Mouse (Mus musculus): ENCODE results near the gene Barx1.
A peak's percentile ranks its signal among the peaks of the same experiment; 100 is the strongest.

Barx1 gene

GRCm38 (mm10) chr13:48662431-48663143 is at the start of gene Barx1:
Barx1 (plus strand) TSS chr13:48662998.
- DNase-seq (ENCODE audit: low spot score in 2 of 2), result no peak

- no peak for DNase-seq (ENCODE audit: low spot score in 2 of 2)
These were observed 48.3 kb upstream of the Barx1 start for GRCm38 (mm10) chr13:48614525-48614924.

- no peak for DNase-seq (ENCODE audit: low spot score in 2 of 2)
These were observed 45.0 kb upstream of the Barx1 start for GRCm38 (mm10) chr13:48617774-48618173.

DNA sequence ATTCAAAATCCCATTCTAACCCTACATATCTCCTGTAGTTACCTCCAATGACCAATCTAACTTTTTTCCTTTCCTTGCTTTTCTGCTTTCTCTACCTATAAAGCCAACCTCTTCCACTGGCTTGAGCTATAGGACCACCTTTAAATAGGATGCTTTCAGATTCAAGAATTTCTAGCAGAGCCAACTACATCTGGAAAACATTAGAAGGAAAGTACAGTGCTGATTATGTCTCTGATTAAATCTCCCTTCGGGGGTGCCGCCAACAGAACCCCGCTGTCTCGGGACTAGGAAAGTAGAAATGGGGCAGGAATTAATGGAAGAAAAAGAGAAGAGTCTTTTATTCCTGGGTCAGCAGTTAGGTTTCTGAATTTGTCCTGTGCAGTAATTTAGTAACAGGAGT is 43.9 kb upstream of the Barx1 start:
- DNase-seq (ENCODE audit: low spot score in 2 of 2), result no peak

DNA sequence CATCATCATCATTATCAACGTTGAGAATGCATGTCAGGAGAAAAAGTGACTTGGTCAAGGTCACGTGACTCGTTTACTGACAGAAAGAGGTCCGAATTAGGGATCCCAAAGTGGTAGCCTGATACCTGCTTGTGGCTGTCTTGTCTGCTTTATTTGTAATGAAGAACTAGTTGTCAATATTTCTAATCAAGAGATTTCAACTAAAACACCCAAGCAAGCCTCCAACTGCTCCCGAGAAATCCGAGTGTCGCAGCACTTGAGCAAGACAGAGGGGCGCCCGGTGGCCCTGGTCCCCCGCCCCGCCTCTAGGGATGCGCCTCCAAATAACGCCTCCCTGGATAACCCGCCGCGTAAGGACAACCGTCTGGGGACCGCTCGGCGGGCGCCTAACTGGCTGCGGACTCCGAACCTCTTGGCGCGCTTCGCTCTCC is 37.8 kb upstream of the Barx1 start:
- DNase-seq (ENCODE audit: low spot score in 2 of 2), result no peak

- DNase-seq (ENCODE audit: low spot score in 2 of 2), result peak; percentile 93 to 96
These were observed 37.2 kb upstream of the Barx1 start, which contains the start of gene Ptpdc1 for GRCm38 (mm10) chr13:48625433-48626184. Ptpdc1 (minus strand) TSS chr13:48625664.

DNA sequence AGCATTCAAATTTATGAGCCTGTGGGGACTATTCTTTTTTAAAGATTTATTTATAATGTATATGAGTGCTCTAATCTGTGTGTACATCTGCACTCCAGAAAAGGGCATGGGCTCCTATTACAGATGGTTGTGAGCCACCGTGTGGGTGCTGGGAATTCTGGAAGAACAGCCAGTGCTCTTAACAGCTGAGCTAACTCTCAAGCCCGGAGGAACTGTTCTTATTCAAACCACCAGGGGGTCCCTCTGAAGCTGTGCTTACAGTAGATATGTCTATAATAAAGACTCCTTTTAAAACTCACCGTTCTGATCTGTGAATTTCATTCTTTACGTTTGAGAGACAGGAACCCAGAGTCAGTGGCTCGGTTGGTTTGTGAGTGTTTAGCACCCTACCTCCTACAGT is 31.1 kb upstream of the Barx1 start:
- DNase-seq (ENCODE audit: low spot score in 2 of 2), result no peak

- DNase-seq (ENCODE audit: low spot score in 2 of 2), result no peak
These were observed 25.1 kb upstream of the Barx1 start for GRCm38 (mm10) chr13:48637706-48638105.

DNA sequence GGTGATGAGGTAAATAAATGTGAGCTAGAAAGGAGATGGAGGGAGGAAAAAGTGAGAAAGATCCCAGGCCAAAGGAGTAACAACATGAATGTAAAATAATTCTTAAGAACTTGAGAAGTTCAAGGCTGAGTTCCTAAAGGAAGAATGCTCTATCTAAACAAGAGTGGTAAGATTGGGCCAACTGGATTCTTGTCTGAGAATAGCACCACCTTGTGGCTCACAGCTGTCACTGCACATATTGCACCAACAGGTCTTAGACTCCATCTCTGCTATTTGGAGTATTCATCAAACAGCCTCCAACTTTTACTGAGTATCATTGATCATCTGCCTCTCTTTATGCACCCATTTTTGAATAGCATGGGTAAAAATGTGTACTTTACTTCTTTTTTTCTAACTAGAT is 23.2 kb upstream of the Barx1 start:
- DNase-seq (ENCODE audit: low spot score in 2 of 2), result peak in 1 of 2 experiments; percentile 57

DNA sequence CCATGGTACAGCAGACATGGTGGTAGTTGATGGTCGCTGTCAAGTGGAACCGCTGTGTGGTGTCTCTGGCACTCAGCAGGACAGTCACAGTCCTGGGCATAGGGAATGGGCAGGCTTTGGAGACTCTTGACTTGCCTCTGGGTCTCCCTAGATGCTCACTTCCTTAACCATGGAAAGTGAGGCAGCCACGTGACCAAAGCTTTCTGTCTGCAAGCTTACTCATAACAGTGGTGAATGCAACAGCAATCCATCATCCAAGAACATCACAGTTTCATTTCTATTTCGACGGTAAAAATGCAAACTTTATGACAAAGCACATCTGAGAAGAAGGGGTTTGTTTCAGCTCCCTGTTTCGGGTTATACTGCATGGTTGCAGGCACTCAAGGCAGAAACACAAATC is 19.7 kb upstream of the Barx1 start:
- DNase-seq (ENCODE audit: low spot score in 2 of 2), result no peak

GRCm38 (mm10) chr13:48643991-48644390 is 18.8 kb upstream of the Barx1 start:
- no peak for DNase-seq (ENCODE audit: low spot score in 2 of 2)

DNA sequence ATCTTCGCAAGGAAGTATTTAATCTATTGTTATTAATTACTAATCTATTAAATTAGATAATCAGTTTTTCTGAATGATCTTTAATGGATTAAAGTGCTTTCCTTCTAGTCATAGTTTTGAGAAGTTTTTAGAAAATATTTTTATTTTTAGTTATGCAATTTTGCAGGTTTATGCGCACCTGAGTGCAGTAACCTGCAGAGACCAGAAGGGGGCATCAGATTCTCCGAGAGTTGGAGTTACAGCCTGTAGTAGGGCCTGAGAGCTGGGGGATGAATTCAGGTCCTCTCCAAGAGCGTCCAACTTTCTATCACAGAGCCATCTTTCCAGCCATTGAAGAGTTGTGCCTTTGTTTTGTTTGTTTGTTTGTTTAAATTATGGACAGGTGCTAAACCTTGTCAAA is 16.1 kb upstream of the Barx1 start:
- no peak for DNase-seq (ENCODE audit: low spot score in 2 of 2)

- peak in 1 of 2 experiments; percentile 12 for DNase-seq (ENCODE audit: low spot score in 2 of 2)
These were observed 12.2 kb upstream of the Barx1 start for GRCm38 (mm10) chr13:48650615-48651014.

DNA sequence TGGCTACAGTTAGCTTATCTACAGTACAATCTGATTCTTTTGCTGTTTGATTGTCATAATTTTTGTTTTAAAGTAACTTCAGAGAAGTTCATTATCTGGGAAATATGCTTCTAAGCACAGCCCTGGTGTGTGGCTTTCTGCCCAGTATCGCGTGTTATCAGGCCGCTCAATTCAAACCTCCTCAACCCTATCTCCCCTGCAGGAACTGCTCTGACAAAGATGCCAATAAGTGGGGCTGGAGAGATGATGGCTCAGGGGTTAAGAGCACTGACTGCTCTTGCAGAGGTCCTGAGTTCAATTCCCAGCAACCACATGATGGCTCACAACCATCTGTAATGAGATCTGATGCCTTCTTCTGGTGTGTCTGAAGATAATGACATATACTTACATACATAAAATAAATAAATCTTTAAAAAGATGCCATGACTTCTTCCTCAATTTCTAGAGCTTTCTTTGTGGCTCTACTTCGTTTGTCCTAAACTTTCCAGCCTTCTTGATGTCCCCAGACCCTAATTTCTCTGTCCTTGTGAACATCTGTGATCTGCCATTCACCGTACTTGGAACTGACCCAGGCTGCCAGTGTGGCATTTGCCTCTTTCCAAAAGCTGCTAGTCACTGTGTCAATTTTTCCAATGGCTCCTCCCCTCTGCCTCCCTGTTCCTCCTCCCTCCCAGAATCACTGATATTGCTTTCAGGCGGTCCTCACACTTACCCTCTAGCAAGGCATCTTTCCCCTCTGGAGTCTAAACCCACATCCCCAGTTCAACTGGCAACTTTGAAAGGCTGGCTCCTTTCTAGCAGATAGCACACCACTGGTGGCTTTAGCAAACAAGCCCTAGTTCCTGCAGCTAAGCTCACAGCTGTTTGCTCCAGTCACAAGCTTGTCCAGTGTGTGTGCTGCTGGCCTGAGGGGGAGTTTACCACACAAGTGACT is 11.4 kb upstream of the Barx1 start:
- no peak for DNase-seq (ENCODE audit: low spot score in 2 of 2)

GRCm38 (mm10) chr13:48653788-48654770 is 8.7 kb upstream of the Barx1 start:
- peak in 1 of 2 experiments; percentile 67 for DNase-seq (ENCODE audit: low spot score in 2 of 2)

GRCm38 (mm10) chr13:48655637-48656036 is 7.2 kb upstream of the Barx1 start:
- peak; percentile 8 to 60 for DNase-seq (ENCODE audit: low spot score in 2 of 2)

- no peak for DNase-seq (ENCODE audit: low spot score in 2 of 2)
These were observed 5.0 kb upstream of the Barx1 start for GRCm38 (mm10) chr13:48657791-48658190.

DNA sequence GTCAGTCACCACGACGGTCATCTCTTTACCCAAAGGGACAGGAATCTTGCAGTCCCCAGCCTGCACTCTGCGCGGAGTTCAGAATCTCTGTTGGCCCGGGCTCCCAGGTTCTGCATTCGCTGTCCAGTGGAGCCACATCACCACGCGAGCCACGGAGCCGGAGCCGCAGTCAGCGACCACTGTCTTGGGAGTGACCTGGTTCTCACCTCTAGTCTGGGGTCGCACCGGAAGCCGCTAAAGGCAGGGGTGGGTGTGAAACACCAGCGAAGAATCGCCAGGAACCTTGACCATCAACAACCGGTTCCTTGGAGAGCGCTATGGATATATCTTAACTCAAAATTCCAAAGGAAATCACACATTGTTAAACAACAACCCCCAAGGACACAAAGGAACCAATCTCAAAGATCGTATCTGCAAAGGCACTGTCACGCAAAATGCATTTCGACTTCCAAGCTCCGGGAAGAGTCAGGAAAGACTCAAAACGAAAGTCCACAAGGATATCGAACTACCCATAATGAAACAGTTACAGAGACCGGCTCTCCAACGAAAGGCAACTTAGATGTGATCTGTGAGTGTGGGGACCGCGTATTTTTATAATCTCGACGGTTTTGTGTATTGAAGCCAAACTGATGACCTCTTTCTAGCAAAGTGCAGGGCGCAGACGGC is 4.1 kb upstream of the Barx1 start:
- DNase-seq (ENCODE audit: low spot score in 2 of 2), result no peak

DNA sequence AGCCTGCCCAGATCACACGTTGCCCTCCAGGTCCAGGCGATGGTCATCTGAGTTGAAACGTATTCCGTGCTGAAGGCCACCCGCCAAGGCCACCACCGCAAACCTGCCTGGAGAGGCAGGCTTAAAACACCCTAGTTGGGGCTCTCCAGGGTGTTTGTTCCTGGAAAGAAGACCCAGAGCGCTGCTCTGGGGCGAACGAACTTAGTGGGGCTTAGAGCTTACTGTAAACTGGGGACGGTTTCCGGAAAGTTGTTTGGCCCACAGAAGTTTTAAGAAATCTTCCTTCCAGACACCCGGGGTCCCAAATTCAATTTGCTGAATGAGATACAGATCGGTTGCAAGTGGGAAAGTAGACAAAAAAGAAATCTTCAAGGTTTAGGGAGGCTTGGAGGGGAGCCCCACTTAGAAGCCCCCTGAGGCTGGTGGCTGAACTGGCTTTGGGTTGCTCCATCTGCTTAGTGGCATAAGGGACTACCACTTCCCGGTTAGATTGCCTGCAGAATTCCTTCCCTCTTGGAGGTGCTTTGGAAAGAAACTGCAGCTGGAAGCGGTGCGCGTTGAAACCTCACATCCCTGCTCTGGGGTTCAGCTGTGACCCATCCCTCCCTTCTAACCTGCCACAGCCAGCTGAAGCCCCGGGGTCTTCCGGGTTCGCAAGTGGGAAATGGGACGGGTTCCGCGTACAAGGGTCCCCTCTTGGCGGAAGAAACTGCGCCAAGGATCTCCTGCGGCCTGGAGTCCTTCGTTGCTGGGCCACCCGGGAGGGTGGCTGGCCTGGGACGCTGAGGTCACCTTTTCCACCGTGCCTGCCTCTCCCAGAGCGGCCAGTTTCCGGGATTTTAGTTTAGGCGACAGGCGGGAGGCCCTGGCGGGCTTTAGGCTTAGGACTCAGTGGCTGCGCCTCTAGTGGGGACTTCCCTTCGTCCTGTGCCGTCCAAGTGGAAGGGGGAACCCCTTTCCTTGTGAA is 3.3 kb upstream of the Barx1 start:
- DNase-seq (ENCODE audit: low spot score in 2 of 2), result no peak

Data from thymus, postnatal 10 days (tissue).